Mouse (Mus musculus) midbrain, embryonic 15.5 days (tissue): ENCODE data around the gene 4933402N03Rik. TPM values are rescaled to one million over a fixed set of nuclear protein-coding genes. Genes with fewer than 3 reads are reported as not detected.

ENCODE experiments used
- ATAC-seq: fragments of 200-750 bp; cut with Nextera tagmentation; replicated peaks from 2 replicates; pipeline ENCODE4 v1.8.0; 2017; ENCODE audit warnings: moderate TSS enrichment
- H3K27ac ChIP-seq: fragments of 300-500 bp; sonication (generic); 2 replicates; pipeline ENCODE4 v1.5.1; 2015; ENCODE audit warnings: mild to moderate bottlenecking, inconsistent platforms
- H3K27me3 ChIP-seq: fragments of 300-500 bp; sonication (generic); replicated peaks from 2 replicates; pipeline ENCODE4 v1.6.1; 2015; ENCODE audit warnings: inconsistent platforms
- H3K36me3 ChIP-seq: fragments of 300-500 bp; sonication (generic); replicated peaks from 2 replicates; pipeline ENCODE4 v1.6.1; 2015; ENCODE audit warnings: inconsistent platforms
- H3K4me1 ChIP-seq: fragments of 300-500 bp; sonication (generic); 2 replicates; pipeline ENCODE4 v1.6.1; 2015; ENCODE audit warnings: inconsistent platforms
- H3K4me2 ChIP-seq: fragments of 300-500 bp; sonication (generic); 2 replicates; pipeline ENCODE4 v1.6.1; 2015; ENCODE audit warnings: inconsistent platforms, mild to moderate bottlenecking, moderate library complexity
- H3K4me3 ChIP-seq: fragments of 300-500 bp; sonication (generic); 2 replicates; pipeline ENCODE4 v1.5.1; 2015; ENCODE audit warnings: mild to moderate bottlenecking, inconsistent platforms
- H3K9ac ChIP-seq: fragments of 300-500 bp; sonication (generic); 2 replicates; pipeline ENCODE4 v1.6.1; 2015; ENCODE audit warnings: mild to moderate bottlenecking, inconsistent platforms
- H3K9me3 ChIP-seq: fragments of 300-500 bp; sonication (generic); 2 replicates; pipeline ENCODE4 v1.6.1; 2016; ENCODE audit warnings: inconsistent platforms
- WGBS: fragments of 180-500 bp; shearing (Covaris S2); methylation state at CpG from one replicate; pipeline ENCODE4 v1.1.7; 2015; ENCODE audit warnings: mixed read lengths; 5-methylcytosine and 5-hydroxymethylcytosine counted together
- polyA plus RNA-seq: library from polyadenylated mRNA; unstranded; fragments of >200 nt; fragmentation: Nextera tagmentation; extraction: Ambion mirVana; gene quantifications from 2 replicates; pipeline ENCODE4 v1.2.1, GENCODE M21; 2015

Gene 4933402N03Rik
- polyA plus RNA-seq: not detected in 2 replicates

GRCm38 (mm10) chr7:131146214-131146613, at the start of gene 4933402N03Rik:
4933402N03Rik (minus strand) TSS chr7:131146314.
- ATAC-seq: no peak
- Histone ChIP-seq H3K9ac (no peak within 1 kb of the TSS), H3K4me2 (no peak within 1 kb of the TSS), H3K9me3 (no peaks in the 10 kb centered on the region), H3K4me3 (no peak within 1 kb of the TSS), H3K27ac (no peak within 1 kb of the TSS), H3K36me3 (no peaks in the 10 kb centered on the region), H3K4me1 (no peaks in the 10 kb centered on the region), H3K27me3 (no peaks in the 10 kb centered on the region)
- WGBS: 92% methylated on average over 2 of the region's 2 CpGs

DNA sequence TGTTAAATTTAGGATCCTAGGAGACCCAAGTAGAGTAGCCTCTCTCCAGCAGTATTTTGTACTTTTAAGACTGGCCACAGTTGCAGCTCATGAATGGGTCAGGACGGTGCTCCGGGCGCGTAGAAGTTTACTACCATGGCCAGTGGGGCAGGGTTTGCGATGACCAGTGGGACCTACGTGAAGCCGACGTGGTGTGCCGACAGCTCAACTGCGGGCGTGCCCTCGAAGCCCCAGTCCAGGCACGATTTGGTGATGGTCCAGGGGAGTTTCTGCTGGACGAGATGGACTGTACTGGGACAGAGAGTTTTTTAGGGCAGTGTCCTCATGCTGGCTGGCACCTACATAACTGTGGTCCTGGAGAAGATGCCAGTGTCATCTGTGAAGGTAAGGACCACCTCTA, 41.9 kb upstream of the 4933402N03Rik start:
- Histone ChIP-seq H3K27me3 (no peaks in the 10 kb centered on the region), H3K9ac (no peak overlapping the region), H3K4me2 (no peak overlapping the region), H3K36me3 (no peaks in the 10 kb centered on the region), H3K4me3 (no peak overlapping the region), H3K9me3 (no peaks in the 10 kb centered on the region), H3K27ac (no peak overlapping the region), H3K4me1 (no peaks in the 10 kb centered on the region)
- 95% methylated on average over 14 of the region's 14 CpGs for WGBS
- ATAC-seq: no peak

- no peak for ATAC-seq
- H3K4me2 ChIP-seq: no peak overlapping the region
- H3K9ac ChIP-seq: no peak overlapping the region
- no peaks in the 10 kb centered on the region for H3K36me3 ChIP-seq
- no peaks in the 10 kb centered on the region for H3K9me3 ChIP-seq
- H3K4me1 ChIP-seq: no peaks in the 10 kb centered on the region
- no peak overlapping the region for H3K27ac ChIP-seq
- H3K4me3 ChIP-seq: no peak overlapping the region
- H3K27me3 ChIP-seq: no peaks in the 10 kb centered on the region
- 81% methylated on average over 8 of the region's 8 CpGs for WGBS
Measured at GRCm38 (mm10) chr7:131187047-131187446, 40.9 kb upstream of the 4933402N03Rik start.

DNA sequence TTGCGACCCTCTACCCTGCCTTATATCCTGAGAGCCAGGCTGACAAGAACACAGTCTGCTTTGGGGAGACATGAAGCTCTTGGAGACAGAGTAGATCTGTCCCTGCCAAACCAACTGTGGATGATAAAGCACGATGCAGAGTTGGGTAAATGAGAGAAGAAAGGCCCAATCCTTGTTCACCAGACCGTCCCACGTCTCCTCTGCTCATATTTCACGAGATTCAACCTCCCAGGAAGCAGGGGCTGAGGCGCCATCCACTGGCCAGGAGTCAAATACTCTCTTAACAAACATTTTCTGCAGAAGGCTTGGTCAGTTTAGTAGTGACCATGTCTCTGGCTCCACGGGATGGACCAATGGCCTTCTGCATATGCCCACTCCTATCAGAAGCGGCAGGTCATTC, 38.2 kb upstream of the 4933402N03Rik start:
- 71% methylated on average over 8 of the region's 8 CpGs for WGBS
- no peak overlapping the region for H3K4me3 ChIP-seq
- ATAC-seq: no peak
- H3K9me3 ChIP-seq: no peaks in the 10 kb centered on the region
- no peaks in the 10 kb centered on the region for H3K4me1 ChIP-seq
- H3K27me3 ChIP-seq: no peaks in the 10 kb centered on the region
- no peak overlapping the region for H3K27ac ChIP-seq
- no peak overlapping the region for H3K9ac ChIP-seq
- H3K36me3 ChIP-seq: no peaks in the 10 kb centered on the region
- H3K4me2 ChIP-seq: no peak overlapping the region

- Histone ChIP-seq H3K9ac (no peak overlapping the region), H3K27ac (no peak overlapping the region), H3K36me3 (no peaks in the 10 kb centered on the region), H3K27me3 (no peaks in the 10 kb centered on the region), H3K4me2 (no peak overlapping the region), H3K4me3 (no peak overlapping the region), H3K9me3 (no peaks in the 10 kb centered on the region), H3K4me1 (no peaks in the 10 kb centered on the region)
- no peak for ATAC-seq
- whole genome bisulfite sequencing: 37% methylated on average over 4 of the region's 4 CpGs
Measured at GRCm38 (mm10) chr7:131182685-131183084, 36.6 kb upstream of the 4933402N03Rik start.

DNA sequence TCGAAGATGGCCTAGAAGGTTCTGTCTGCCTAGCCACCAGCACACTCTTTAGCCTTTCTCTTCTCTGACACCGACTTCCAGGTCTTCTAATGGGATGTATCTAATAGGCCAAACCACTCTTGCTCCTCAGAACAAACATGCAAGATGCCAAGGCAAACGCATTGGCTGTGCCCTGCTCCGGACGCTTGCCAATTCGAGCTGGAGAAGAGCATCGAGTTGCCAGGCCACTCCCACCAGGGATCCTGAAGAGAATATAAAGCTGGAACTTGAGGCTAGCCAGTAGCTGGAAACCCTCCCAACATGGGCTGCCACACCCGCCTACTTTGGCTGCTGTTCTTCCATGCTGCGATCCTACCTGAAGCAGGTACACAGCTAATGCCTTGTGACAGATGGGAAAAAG, 28.0 kb upstream of the 4933402N03Rik start, which contains the start of gene 5430419D17Rik:
Gene 5430419D17Rik, plus strand, starts transcription at position 282 of the 400 bp plus-strand sequence.
- H3K4me2 ChIP-seq: no peak within 1 kb of the TSS
- H3K9me3 ChIP-seq: no peaks in the 10 kb centered on the region
- H3K36me3 ChIP-seq: no peaks in the 10 kb centered on the region
- H3K27me3 ChIP-seq: no peaks in the 10 kb centered on the region
- H3K4me3 ChIP-seq: no peak within 1 kb of the TSS
- H3K9ac ChIP-seq: no peak within 1 kb of the TSS
- no peaks in the 10 kb centered on the region for H3K4me1 ChIP-seq
- ATAC-seq: no peak
- WGBS: 88% methylated on average over 9 of the region's 9 CpGs
- H3K27ac ChIP-seq: no peak within 1 kb of the TSS

DNA sequence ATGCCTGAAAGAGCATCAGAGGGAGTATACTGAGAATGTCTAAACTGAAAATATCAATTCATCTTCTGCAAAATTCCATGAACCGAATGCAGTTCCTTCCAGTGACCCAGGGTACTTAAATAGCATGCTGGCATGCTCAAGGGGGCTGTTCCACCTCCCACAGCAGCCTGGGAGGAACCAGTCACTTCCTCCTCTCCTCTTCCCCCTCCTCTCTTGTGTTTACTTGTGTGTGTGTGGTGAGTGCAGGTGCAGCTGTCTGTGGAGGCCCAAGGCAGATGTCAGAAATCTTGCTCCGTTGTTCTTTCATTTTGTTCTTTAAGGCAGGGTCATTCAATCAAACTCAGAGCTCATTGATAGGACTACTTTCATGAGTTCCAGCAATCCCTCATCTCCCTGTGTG, 23.0 kb upstream of the 4933402N03Rik start:
- H3K4me1 ChIP-seq: no peaks in the 10 kb centered on the region
- no peak overlapping the region for H3K9ac ChIP-seq
- no peak overlapping the region for H3K4me2 ChIP-seq
- no peak overlapping the region for H3K27ac ChIP-seq
- H3K4me3 ChIP-seq: no peak overlapping the region
- H3K27me3 ChIP-seq: no peaks in the 10 kb centered on the region
- no peaks in the 10 kb centered on the region for H3K36me3 ChIP-seq
- ATAC-seq: no peak
- WGBS: 59% methylated on average over 2 of the region's 2 CpGs
- H3K9me3 ChIP-seq: no peaks in the 10 kb centered on the region

DNA sequence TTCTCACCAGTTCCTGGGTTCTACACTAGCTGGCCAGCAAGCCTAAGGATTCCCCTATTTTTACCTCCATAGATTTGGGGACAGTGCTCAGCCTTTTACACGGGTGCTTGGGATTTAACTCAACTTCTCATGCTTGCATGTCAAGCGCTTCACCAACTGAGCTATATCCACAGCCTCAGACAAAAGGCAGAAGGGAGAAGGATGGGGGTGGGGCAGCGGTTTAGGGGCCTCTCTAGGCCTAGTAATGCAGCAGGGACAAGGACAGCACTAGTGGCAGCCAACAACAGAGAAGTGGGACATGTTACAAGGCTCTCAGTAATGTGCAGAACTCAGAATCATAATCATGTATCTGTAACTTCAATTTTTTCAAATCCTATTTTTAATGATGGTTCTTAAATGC, 21.7 kb upstream of the 4933402N03Rik start:
- no peak for ATAC-seq
- H3K27ac ChIP-seq: no peak overlapping the region
- no peaks in the 10 kb centered on the region for H3K9me3 ChIP-seq
- no peak overlapping the region for H3K4me2 ChIP-seq
- H3K4me3 ChIP-seq: no peak overlapping the region
- H3K4me1 ChIP-seq: no peaks in the 10 kb centered on the region
- no peak overlapping the region for H3K9ac ChIP-seq
- 73% methylated on average over 3 of the region's 3 CpGs for WGBS
- no peaks in the 10 kb centered on the region for H3K36me3 ChIP-seq
- H3K27me3 ChIP-seq: no peaks in the 10 kb centered on the region

GRCm38 (mm10) chr7:131162251-131162650, 16.1 kb upstream of the 4933402N03Rik start:
- WGBS: 77% methylated on average over 7 of the region's 7 CpGs

GRCm38 (mm10) chr7:131153044-131153443, 6.9 kb upstream of the 4933402N03Rik start:
- 84% methylated on average over 5 of the region's 5 CpGs for WGBS
- ATAC-seq: no peak
- no peaks in the 10 kb centered on the region for H3K4me1 ChIP-seq
- H3K27me3 ChIP-seq: no peaks in the 10 kb centered on the region
- no peak overlapping the region for H3K9ac ChIP-seq
- no peak overlapping the region for H3K4me3 ChIP-seq
- no peaks in the 10 kb centered on the region for H3K9me3 ChIP-seq
- no peaks in the 10 kb centered on the region for H3K36me3 ChIP-seq
- H3K27ac ChIP-seq: no peak overlapping the region
- no peak overlapping the region for H3K4me2 ChIP-seq

More at GRCm38 (mm10) chr7:131162251-131162650, 16.1 kb upstream of the 4933402N03Rik start:
- H3K4me3 ChIP-seq: no peak overlapping the region
- H3K4me1 ChIP-seq: no peaks in the 10 kb centered on the region
- ATAC-seq: no peak
- no peak overlapping the region for H3K4me2 ChIP-seq
- H3K27me3 ChIP-seq: no peaks in the 10 kb centered on the region
- H3K9ac ChIP-seq: no peak overlapping the region
- no peaks in the 10 kb centered on the region for H3K36me3 ChIP-seq
- H3K27ac ChIP-seq: no peak overlapping the region
- no peaks in the 10 kb centered on the region for H3K9me3 ChIP-seq

DNA sequence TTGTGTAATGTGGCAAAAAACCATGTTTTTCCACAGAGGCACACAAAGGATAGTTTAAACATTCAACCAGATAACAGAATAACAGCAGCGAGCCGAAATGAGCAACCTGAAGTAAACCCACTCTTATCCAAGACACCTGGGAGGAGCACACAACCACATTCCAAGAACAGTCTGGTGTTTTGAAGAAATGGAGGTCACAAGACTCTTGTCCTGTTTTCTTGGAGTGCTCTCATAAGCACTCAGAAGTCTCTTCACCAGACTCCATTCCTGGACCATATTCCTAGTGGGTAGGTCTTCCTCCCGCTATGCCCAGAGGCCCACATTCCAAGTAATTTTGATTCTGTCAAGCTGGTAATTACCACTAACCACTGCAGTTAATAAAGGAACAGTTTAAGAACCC, 4.1 kb upstream of the 4933402N03Rik start:
- Histone ChIP-seq H3K9ac (no peak overlapping the region), H3K9me3 (no peaks in the 10 kb centered on the region), H3K4me2 (no peak overlapping the region), H3K4me3 (no peak overlapping the region), H3K27me3 (no peaks in the 10 kb centered on the region), H3K4me1 (no peaks in the 10 kb centered on the region), H3K27ac (no peak overlapping the region), H3K36me3 (no peaks in the 10 kb centered on the region)
- WGBS: 88% methylated on average over 3 of the region's 3 CpGs
- no peak for ATAC-seq

DNA sequence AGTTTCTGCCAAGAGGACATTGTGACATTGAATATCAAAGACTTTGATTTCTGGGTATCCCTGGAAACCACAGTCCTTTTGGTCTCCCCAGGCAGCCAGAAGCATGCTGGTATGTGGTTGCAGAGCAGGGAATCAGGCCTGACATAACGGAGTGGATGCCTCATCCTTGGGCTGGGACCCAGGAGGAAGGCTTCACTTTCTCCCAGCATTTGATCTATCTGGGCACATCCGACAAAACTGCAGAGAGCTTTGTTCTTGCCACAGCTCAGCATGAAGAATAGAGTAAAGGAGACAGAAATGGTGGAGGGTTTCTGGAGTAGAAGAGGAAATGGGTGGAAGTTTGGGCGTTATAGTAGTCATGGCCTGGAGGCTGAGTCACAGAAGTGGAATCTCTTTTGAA, 12.9 kb downstream of the 4933402N03Rik start:
- 71% methylated on average over 3 of the region's 3 CpGs for WGBS

DNA sequence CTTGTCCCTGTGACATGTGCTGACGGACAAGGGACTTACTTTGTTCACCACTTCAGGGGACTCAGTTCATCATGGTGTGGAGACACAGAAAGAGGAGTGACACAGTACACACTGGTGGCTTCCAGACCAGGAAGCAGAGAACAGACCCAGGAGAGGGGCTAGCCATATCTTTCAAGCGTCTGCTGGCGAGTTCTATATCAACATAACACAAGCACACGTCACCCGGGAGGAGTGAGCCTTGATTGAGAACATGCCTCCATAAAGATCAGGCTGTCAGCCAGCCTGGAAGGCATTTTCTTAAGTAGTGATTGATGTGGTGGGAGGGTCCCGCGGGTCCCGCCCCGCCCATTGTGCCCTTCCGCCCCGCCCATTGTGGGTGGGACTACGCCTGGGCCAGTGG, 16.1 kb downstream of the 4933402N03Rik start:
- Histone ChIP-seq H3K4me3 (no peak overlapping the region), H3K4me2 (no peak overlapping the region), H3K36me3 (no peaks in the 10 kb centered on the region), H3K4me1 (no peaks in the 10 kb centered on the region), H3K9ac (no peak overlapping the region), H3K27ac (no peak overlapping the region), H3K9me3 (no peaks in the 10 kb centered on the region), H3K27me3 (no peaks in the 10 kb centered on the region)
- WGBS: 83% methylated on average over 12 of the region's 12 CpGs
- ATAC-seq: no peak

More for the DNA sequence above, 12.9 kb downstream of the 4933402N03Rik start:
- no peak overlapping the region for H3K4me2 ChIP-seq
- H3K36me3 ChIP-seq: no peaks in the 10 kb centered on the region
- no peak for ATAC-seq
- H3K4me1 ChIP-seq: no peaks in the 10 kb centered on the region
- no peaks in the 10 kb centered on the region for H3K9me3 ChIP-seq
- H3K4me3 ChIP-seq: no peak overlapping the region
- H3K9ac ChIP-seq: no peak overlapping the region
- H3K27me3 ChIP-seq: no peaks in the 10 kb centered on the region
- no peak overlapping the region for H3K27ac ChIP-seq
